Mouse (Mus musculus) C2C12 (cell line): ENCODE measurements at regions not wholly inside any gene's neighbourhood (a gene's known extent, or its start where the extent isn't known, plus 50 kb on each side); places are given as distances from the start of the nearest gene placed in this dataset.

ENCODE experiments used
- CTCF ChIP-seq: IDR thresholded peaks from one replicate; pipeline ENCODE4 v1.5.1; 2011; ENCODE audit not compliant: control insufficient read depth, insufficient read depth, insufficient read length
- MAX ChIP-seq: IDR thresholded peaks from one replicate; pipeline ENCODE4 v1.6.1; 2011; ENCODE audit warnings: mild to moderate bottlenecking, control low read depth
- MYOG ChIP-seq: IDR thresholded peaks from one replicate; pipeline ENCODE4 v1.6.1; 2011; ENCODE audit not compliant: control insufficient read depth, insufficient read length; ENCODE audit errors: extremely low read depth

GRCm38 (mm10) chr9:31608084-31608870, 144.0 kb upstream of the Tmem45b start:
- TF ChIP-seq CTCF (no peak), MAX (no peak), MYOG (no peak)
